Mouse (Mus musculus) olfactory bulb, adult 2 months (tissue): Measurements from ENCODE around the gene Arid1b.

ENCODE experiments used
- CTCF ChIP-seq: fragments of 200-500 bp; IDR thresholded peaks from 2 replicates; pipeline ENCODE4 v1.5.1; 2012; ENCODE audit warnings: low read depth, mild to moderate bottlenecking, low read length, moderate library complexity; ENCODE audit not compliant: insufficient read depth
- POLR2A ChIP-seq: fragments of 200-500 bp; IDR thresholded peaks from 2 replicates; pipeline ENCODE4 v1.6.1; 2012; ENCODE audit warnings: mild to moderate bottlenecking, low read depth, low read length, moderate library complexity; ENCODE audit not compliant: insufficient read depth

DNA sequence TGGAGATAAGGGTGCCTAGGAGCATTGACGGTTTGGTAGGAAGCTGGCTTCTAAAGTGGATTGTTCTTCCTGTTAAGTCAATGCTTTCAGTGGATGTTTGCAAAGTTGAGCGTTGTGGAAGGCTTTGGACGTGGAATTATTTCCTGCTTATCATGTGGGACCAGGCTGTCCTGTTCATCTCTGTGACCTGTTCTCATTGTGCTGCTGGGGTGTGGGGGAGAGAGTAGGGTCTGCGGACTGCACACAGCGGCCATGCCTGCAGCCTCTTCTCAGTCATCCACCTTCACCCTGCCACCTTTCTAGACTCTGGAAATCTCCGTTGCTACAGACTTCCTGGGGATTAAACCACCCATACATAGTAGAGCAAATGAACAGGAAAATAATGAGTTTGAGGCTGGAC is 160.2 kb downstream of the Arid1b start:
- TF ChIP-seq CTCF (no peak), POLR2A (no peak)
